Mouse (Mus musculus): Measurements from ENCODE around the gene Pkhd1. TPM values are rescaled to one million over a fixed set of nuclear protein-coding genes. Genes with fewer than 3 reads are reported as not detected.
"Not testable (repeated sequence)": the region's sequence is repeated elsewhere in the genome, so short reads cannot be mapped to it uniquely, and the experiment has no call there.

The Pkhd1 gene
- polyA plus RNA-seq, 1 experiment: not detected

DNA sequence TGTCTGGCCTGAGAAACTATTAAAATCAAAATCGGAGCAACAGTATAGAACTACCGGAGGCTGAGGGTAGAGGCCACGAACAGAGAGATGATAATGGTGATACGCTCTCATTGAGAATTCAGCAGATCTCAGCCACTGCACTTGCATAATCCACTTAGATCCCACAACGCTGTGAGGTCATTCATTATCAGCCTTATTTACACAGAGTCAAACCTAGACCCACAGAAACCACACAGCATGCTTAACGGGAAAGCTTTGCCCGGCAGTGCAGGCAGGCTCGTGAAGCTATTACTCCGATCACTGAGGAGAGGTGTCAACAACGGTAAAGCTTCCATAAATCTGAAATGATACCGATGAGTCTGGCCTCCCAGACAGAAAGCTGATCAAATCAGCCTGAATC lies 147.1 kb downstream of the Pkhd1 start:
- no peak overlapping the region for H3K4me3 ChIP-seq (ENCODE audit: insufficient read depth, low read depth, low read length)
- TF ChIP-seq CTCF (IDR thresholded peaks at IDR 0.05; ENCODE audit: insufficient read depth, low read depth, low read length) (no peak), POLR2A (IDR thresholded peaks at IDR 0.05; ENCODE audit: insufficient read depth, low read depth, low read length) (no peak)
- H3K27ac ChIP-seq (ENCODE audit: insufficient read depth, low read depth, low read length): no peak overlapping the region
- H3K4me1 ChIP-seq (ENCODE audit: control insufficient read depth, insufficient read depth, low read length): no peaks in the 10 kb centered on the region
- WGBS: 75% methylated on average over 11 of the region's 11 CpGs

GRCm38 (mm10) chr1:20470317-20470716 lies 147.5 kb downstream of the Pkhd1 start:
- Histone ChIP-seq H3K4me3 (ENCODE audit: insufficient read depth, low read depth, low read length) (no peak overlapping the region), H3K27ac (ENCODE audit: insufficient read depth, low read depth, low read length) (no peak overlapping the region), H3K4me1 (ENCODE audit: control insufficient read depth, insufficient read depth, low read length) (no peaks in the 10 kb centered on the region)
- TF ChIP-seq POLR2A (IDR thresholded peaks at IDR 0.05; ENCODE audit: insufficient read depth, low read depth, low read length) (no peak), CTCF (IDR thresholded peaks at IDR 0.05; ENCODE audit: insufficient read depth, low read depth, low read length) (no peak)
- WGBS: 85% methylated on average over 6 of the region's 6 CpGs

DNA sequence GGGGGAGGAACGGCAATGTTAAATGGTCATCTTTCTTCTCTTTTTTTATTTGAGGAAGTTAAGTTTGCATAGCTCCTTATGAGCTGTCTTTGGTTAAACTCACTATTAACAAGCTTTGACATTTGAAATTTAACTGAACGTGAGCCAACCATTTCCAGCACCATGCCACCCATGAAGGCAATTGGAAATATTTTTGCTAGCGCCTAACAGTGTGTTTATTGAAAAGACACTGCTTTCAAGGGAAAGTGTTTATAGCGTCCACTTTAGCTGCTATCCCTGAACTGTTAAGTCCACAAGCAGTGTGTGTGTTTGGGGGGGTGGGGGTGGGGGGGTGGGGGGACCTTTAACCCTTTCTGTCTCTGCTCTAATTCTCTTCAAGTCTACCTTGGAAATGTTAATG lies 151.4 kb downstream of the Pkhd1 start:
- 53% methylated on average over 4 of the region's 4 CpGs for WGBS
- no peak overlapping the region for H3K4me3 ChIP-seq (ENCODE audit: insufficient read depth, low read depth, low read length)
- no peak for TF ChIP-seq POLR2A (IDR thresholded peaks at IDR 0.05; ENCODE audit: insufficient read depth, low read depth, low read length)
- no peak for TF ChIP-seq CTCF (IDR thresholded peaks at IDR 0.05; ENCODE audit: insufficient read depth, low read depth, low read length)
- no peaks in the 10 kb centered on the region for H3K4me1 ChIP-seq (ENCODE audit: control insufficient read depth, insufficient read depth, low read length)
- no peak overlapping the region for H3K27ac ChIP-seq (ENCODE audit: insufficient read depth, low read depth, low read length)

DNA sequence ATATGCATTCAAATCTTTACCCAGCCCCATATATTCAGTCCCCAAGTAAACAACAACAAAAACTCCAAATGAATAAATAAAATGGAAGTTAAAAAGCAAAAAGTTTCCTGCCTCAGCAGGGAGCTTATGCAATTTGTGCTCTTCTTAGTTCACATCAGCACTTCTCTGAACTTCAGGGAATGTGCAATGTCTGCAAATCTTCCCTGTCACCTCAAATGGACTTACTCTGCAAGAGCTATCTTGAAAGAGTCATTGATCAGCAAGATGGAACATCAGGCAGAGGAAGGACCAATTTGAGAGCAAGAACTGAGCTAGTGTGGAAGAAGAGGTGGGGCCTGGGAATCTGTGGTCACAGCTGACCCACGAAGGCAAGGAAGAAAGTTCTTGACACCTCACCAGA lies 163.2 kb downstream of the Pkhd1 start:
- no peak for TF ChIP-seq CTCF (IDR thresholded peaks at IDR 0.05; ENCODE audit: insufficient read depth, low read depth, low read length)
- no peak for TF ChIP-seq POLR2A (IDR thresholded peaks at IDR 0.05; ENCODE audit: insufficient read depth, low read depth, low read length)
- no peaks in the 10 kb centered on the region for H3K4me1 ChIP-seq (ENCODE audit: control insufficient read depth, insufficient read depth, low read length)

GRCm38 (mm10) chr1:20450074-20450473 lies 167.8 kb downstream of the Pkhd1 start:
- Histone ChIP-seq H3K4me3 (ENCODE audit: insufficient read depth, low read depth, low read length) (no peak overlapping the region), H3K27ac (ENCODE audit: insufficient read depth, low read depth, low read length) (no peak overlapping the region), H3K4me1 (ENCODE audit: control insufficient read depth, insufficient read depth, low read length) (no peaks in the 10 kb centered on the region)
- TF ChIP-seq CTCF (IDR thresholded peaks at IDR 0.05; ENCODE audit: insufficient read depth, low read depth, low read length) (peak; percentile 55), POLR2A (IDR thresholded peaks at IDR 0.05; ENCODE audit: insufficient read depth, low read depth, low read length) (no peak)
- 13% methylated on average over 10 of the region's 10 CpGs for WGBS

More for the DNA sequence above, 163.2 kb downstream of the Pkhd1 start:
- no peak overlapping the region for H3K27ac ChIP-seq (ENCODE audit: insufficient read depth, low read depth, low read length)
- 78% methylated on average over 1 of the region's 1 CpGs for WGBS
- no peak overlapping the region for H3K4me3 ChIP-seq (ENCODE audit: insufficient read depth, low read depth, low read length)

- 93% methylated on average over 16 of the region's 16 CpGs for WGBS
- H3K4me1 ChIP-seq (ENCODE audit: control insufficient read depth, insufficient read depth, low read length); H3K27ac ChIP-seq (ENCODE audit: insufficient read depth, low read depth, low read length); H3K4me3 ChIP-seq (ENCODE audit: insufficient read depth, low read depth, low read length): not testable (repeated sequence)
Measured at GRCm38 (mm10) chr1:20432026-20432425, 185.8 kb downstream of the Pkhd1 start.

DNA sequence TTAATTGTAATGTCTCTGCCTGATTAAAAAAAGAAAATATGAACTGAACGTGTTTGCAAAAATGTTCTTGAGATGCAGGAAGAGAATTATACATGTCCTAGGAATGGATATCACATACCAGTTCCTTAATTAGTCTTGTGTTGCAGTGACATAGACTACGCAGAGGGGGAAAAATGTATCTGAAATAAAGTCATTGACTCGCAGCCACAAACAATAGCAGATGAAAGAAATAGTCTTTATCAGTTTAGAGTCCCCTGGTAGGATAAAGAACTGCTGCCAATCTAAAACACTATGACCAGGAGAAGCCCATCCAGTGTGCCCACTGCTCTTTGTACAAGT lies 188.8 kb downstream of the Pkhd1 start:
- WGBS: 57% methylated on average over 3 of the region's 3 CpGs
- Histone ChIP-seq H3K27ac (ENCODE audit: insufficient read depth, low read depth, low read length) (no peak overlapping the region), H3K4me1 (ENCODE audit: control insufficient read depth, insufficient read depth, low read length) (peaks cover 4% of the 10 kb centered on the region; the same call in 1 of the 2 replicates), H3K4me3 (ENCODE audit: insufficient read depth, low read depth, low read length) (no peak overlapping the region)
- no peak for TF ChIP-seq CTCF (IDR thresholded peaks at IDR 0.05; ENCODE audit: insufficient read depth, low read depth, low read length)
- TF ChIP-seq POLR2A (IDR thresholded peaks at IDR 0.05; ENCODE audit: insufficient read depth, low read depth, low read length): no peak

GRCm38 (mm10) chr1:20428370-20429055 lies 189.4 kb downstream of the Pkhd1 start:
- Histone ChIP-seq H3K4me1 (ENCODE audit: control insufficient read depth, insufficient read depth, low read length) (peaks cover 4% of the 10 kb centered on the region; the same call in 1 of the 2 replicates), H3K4me3 (ENCODE audit: insufficient read depth, low read depth, low read length) (no peak overlapping the region), H3K27ac (ENCODE audit: insufficient read depth, low read depth, low read length) (no peak overlapping the region)
- TF ChIP-seq POLR2A (IDR thresholded peaks at IDR 0.05; ENCODE audit: insufficient read depth, low read depth, low read length): no peak
- 19% methylated on average over 12 of the region's 12 CpGs for WGBS

- no peak for TF ChIP-seq CTCF (IDR thresholded peaks at IDR 0.05; ENCODE audit: insufficient read depth, low read depth, low read length)
- TF ChIP-seq POLR2A (IDR thresholded peaks at IDR 0.05; ENCODE audit: insufficient read depth, low read depth, low read length): no peak
- Histone ChIP-seq H3K4me1 (ENCODE audit: control insufficient read depth, insufficient read depth, low read length) (no peaks in the 10 kb centered on the region), H3K27ac (ENCODE audit: insufficient read depth, low read depth, low read length) (no peak overlapping the region), H3K4me3 (ENCODE audit: insufficient read depth, low read depth, low read length) (no peak overlapping the region)
- WGBS: 44% methylated on average over 5 of the region's 5 CpGs
Measured at GRCm38 (mm10) chr1:20409411-20409967, 208.4 kb downstream of the Pkhd1 start.

- 37% methylated on average over 4 of the region's 4 CpGs for WGBS
- H3K4me3 ChIP-seq (ENCODE audit: insufficient read depth, low read depth, low read length): no peak overlapping the region
- no peak overlapping the region for H3K27ac ChIP-seq (ENCODE audit: insufficient read depth, low read depth, low read length)
- TF ChIP-seq CTCF (IDR thresholded peaks at IDR 0.05; ENCODE audit: insufficient read depth, low read depth, low read length) (no peak), POLR2A (IDR thresholded peaks at IDR 0.05; ENCODE audit: insufficient read depth, low read depth, low read length) (no peak)
- no peaks in the 10 kb centered on the region for H3K4me1 ChIP-seq (ENCODE audit: control insufficient read depth, insufficient read depth, low read length)
Measured at GRCm38 (mm10) chr1:20398319-20398718, 219.5 kb downstream of the Pkhd1 start.

All from olfactory bulb, adult 2 months (tissue).